Mouse (Mus musculus) megakaryocyte-erythroid progenitor cell, adult 5-6 weeks (primary cell): ENCODE results near the gene Fnbp1. TPM values are rescaled to one million over a fixed set of nuclear protein-coding genes. Genes with fewer than 3 reads are reported as not detected.
A peak's percentile ranks its signal among the peaks of the same experiment; 100 is the strongest.

Source experiments
- ATAC-seq: replicated peaks from 2 replicates; pipeline ENCODE4 v1.8.0; 2016; ENCODE audit warnings: mild to moderate bottlenecking, inconsistent platforms; ENCODE audit not compliant: severe bottlenecking, poor library complexity, low FRiP score, low TSS enrichment
- total RNA-seq, 2 experiments: library from RNA; stranded (forward) in 1 of 2; stranded (reverse) in 1 of 2; fragments of 200-1000, 215-1000 nt in 1 of 2; fragments of >200 nt in 1 of 2; fragmentation: Nextera tagmentation in 1 of 2; gene quantifications; 2 replicates each; pipeline ENCODE4 v1.2.3; 2014 to 2017

The Fnbp1 gene
- total RNA-seq, 2 experiments from 2014 or later: 30.7 to 36.4 TPM

- peak; percentile 86 for ATAC-seq
These were observed 15.0 kb upstream of the Fnbp1 start for GRCm38 (mm10) chr2:31156846-31157245.

- ATAC-seq: peak; percentile 87
These were observed 10.3 kb upstream of the Fnbp1 start, which contains the start of gene Gpr107 for GRCm38 (mm10) chr2:31151892-31152812. Gene Gpr107, plus strand, starts transcription at chr2:31152316.

GRCm38 (mm10) chr2:31150762-31151161 is 9.0 kb upstream of the Fnbp1 start:
- ATAC-seq: 0 out of 2 replicates have a peak, but pooled peaks have one; percentile 35

GRCm38 (mm10) chr2:31147054-31147453 is 5.2 kb upstream of the Fnbp1 start:
- no peak for ATAC-seq

- no peak for ATAC-seq
These were observed 3.1 kb upstream of the Fnbp1 start for GRCm38 (mm10) chr2:31144901-31145300.

- no peak for ATAC-seq
These were observed 2.2 kb upstream of the Fnbp1 start for GRCm38 (mm10) chr2:31143768-31144695.

- no peak for ATAC-seq
These were observed 1.5 kb upstream of the Fnbp1 start for GRCm38 (mm10) chr2:31143326-31143725.

- ATAC-seq: no peak
These were observed 697 bp upstream of the Fnbp1 start for GRCm38 (mm10) chr2:31142505-31142904.

GRCm38 (mm10) chr2:31141074-31141866 is 538 bp downstream of the Fnbp1 start:
- ATAC-seq: no peak

GRCm38 (mm10) chr2:31140772-31141073 is 1.1 kb downstream of the Fnbp1 start:
- no peak for ATAC-seq

- ATAC-seq: no peak
These were observed 1.6 kb downstream of the Fnbp1 start for GRCm38 (mm10) chr2:31139991-31140771.

GRCm38 (mm10) chr2:31139174-31139632 is 2.6 kb downstream of the Fnbp1 start:
- no peak for ATAC-seq

GRCm38 (mm10) chr2:31137018-31137590 is 4.7 kb downstream of the Fnbp1 start:
- ATAC-seq: no peak

- no peak for ATAC-seq
These were observed 5.5 kb downstream of the Fnbp1 start for GRCm38 (mm10) chr2:31136338-31136737.

GRCm38 (mm10) chr2:31135512-31135931 is 6.3 kb downstream of the Fnbp1 start:
- ATAC-seq: no peak

GRCm38 (mm10) chr2:31133981-31134380 is 7.8 kb downstream of the Fnbp1 start:
- no peak for ATAC-seq

- no peak for ATAC-seq
These were observed 9.1 kb downstream of the Fnbp1 start for GRCm38 (mm10) chr2:31132682-31133081.

GRCm38 (mm10) chr2:31130815-31131299 is 11.0 kb downstream of the Fnbp1 start:
- ATAC-seq: no peak
